In genomic region chr4:87788691-87789090, GRCm38 (mm10) we compare ENCODE assay signal across 8 mouse cellular contexts.
A peak's percentile ranks its signal among the peaks of the same experiment; 100 is the strongest.
DNase-seq lines count a peak whose midpoint lies in the region; ATAC-seq and TF ChIP-seq lines count a peak whose summit lies in the region.

No protein-coding gene starts in this region.

- peak; percentile 38; the same call in 1 of the 2 replicates for ATAC-seq in forebrain, embryonic 14.5 days
- no peak for ATAC-seq in forebrain, embryonic 12.5 days (ENCODE audit: low FRiP score)
- ATAC-seq in cerebellum, adult (ENCODE audit: insufficient number of reproducible peaks, low FRiP score, low TSS enrichment) = 0 out of 2 replicates have a peak, but pooled peaks have one; percentile 22
- no peak for ATAC-seq in heart, postnatal 0 days (ENCODE audit: insufficient read depth, low read depth)
- no peak; the same call in 1 of the 2 replicates for ATAC-seq in liver, embryonic 13.5 days (ENCODE audit: low read depth)

- H3K27me3 ChIP-seq in forebrain, embryonic 14.5 days (replicated peaks; ENCODE audit: control insufficient read depth, insufficient read depth, low read length) = no peaks in the 10 kb centered on the region
- no peaks in the 10 kb centered on the region for H3K27me3 ChIP-seq in forebrain, embryonic 12.5 days
- H3K27me3 ChIP-seq in heart, postnatal 0 days (ENCODE audit: control insufficient read depth, insufficient read depth, low read length) = no peaks in the 10 kb centered on the region
- H3K27me3 ChIP-seq in liver, embryonic 13.5 days = no peaks in the 10 kb centered on the region
- H3K27me3 ChIP-seq in spleen, adult 2 months (ENCODE audit: control insufficient read depth, insufficient read depth, low read length) = no peaks in the 10 kb centered on the region

- 70% methylated on average over 8 of the region's 8 CpGs for WGBS in forebrain, embryonic 14.5 days
- WGBS in forebrain, embryonic 12.5 days = 66% methylated on average over 8 of the region's 8 CpGs
- 71% methylated on average over 8 of the region's 8 CpGs for WGBS in heart, postnatal 0 days
- 62% methylated on average over 8 of the region's 8 CpGs for WGBS in liver, embryonic 13.5 days (ENCODE audit: insufficient replicate concordance)
- 70% methylated on average over 8 of the region's 8 CpGs for WGBS in spleen, adult 2 months

- H3K4me1 ChIP-seq in forebrain, embryonic 14.5 days (ENCODE audit: control insufficient read depth, insufficient read depth, low read length) = peaks cover 10% of the 10 kb centered on the region
- peaks cover 22% of the 10 kb centered on the region for H3K4me1 ChIP-seq in forebrain, embryonic 12.5 days
- 0 out of 2 replicates have a peak, but pooled peaks cover under 1% of the 10 kb centered on the region for H3K4me1 ChIP-seq in heart, postnatal 0 days (ENCODE audit: control insufficient read depth, insufficient read depth)
- H3K4me1 ChIP-seq in liver, embryonic 13.5 days (replicated peaks) = no peaks in the 10 kb centered on the region
- no peaks in the 10 kb centered on the region for H3K4me1 ChIP-seq in spleen, adult 2 months (ENCODE audit: control insufficient read depth, insufficient read depth, insufficient read length)

- TF ChIP-seq EP300 in heart, postnatal 0 days (IDR thresholded peaks at IDR 0.05; ENCODE audit: low read depth) = no peak

- no peak for TF ChIP-seq POLR2A in spleen, adult 2 months (IDR thresholded peaks at IDR 0.05; ENCODE audit: low read depth, low read length)

- H3K4me2 ChIP-seq in forebrain, embryonic 14.5 days (ENCODE audit: low read length) = no peak overlapping the region
- H3K4me2 ChIP-seq in forebrain, embryonic 12.5 days = no peak overlapping the region
- H3K4me2 ChIP-seq in heart, postnatal 0 days (ENCODE audit: low read depth, low read length) = no peak overlapping the region
- no peak overlapping the region for H3K4me2 ChIP-seq in liver, embryonic 13.5 days

- no peaks in the 10 kb centered on the region for H3K9me3 ChIP-seq in forebrain, embryonic 14.5 days (replicated peaks; ENCODE audit: control insufficient read depth, low read length)
- H3K9me3 ChIP-seq in forebrain, embryonic 12.5 days = no peaks in the 10 kb centered on the region
- no peaks in the 10 kb centered on the region for H3K9me3 ChIP-seq in heart, postnatal 0 days (replicated peaks; ENCODE audit: control insufficient read depth, low read length)
- H3K9me3 ChIP-seq in liver, embryonic 13.5 days (replicated peaks) = no peaks in the 10 kb centered on the region

- no peak overlapping the region for H3K9ac ChIP-seq in forebrain, embryonic 14.5 days (ENCODE audit: low read length)
- no peak overlapping the region for H3K9ac ChIP-seq in forebrain, embryonic 12.5 days
- no peak overlapping the region for H3K9ac ChIP-seq in heart, postnatal 0 days (replicated peaks; ENCODE audit: low read depth, low read length)
- no peak overlapping the region for H3K9ac ChIP-seq in liver, embryonic 13.5 days

- H3K36me3 ChIP-seq in forebrain, embryonic 14.5 days (ENCODE audit: control insufficient read depth, insufficient read depth, low read length) = peaks cover 32% of the 10 kb centered on the region
- H3K36me3 ChIP-seq in forebrain, embryonic 12.5 days (replicated peaks) = peaks cover 21% of the 10 kb centered on the region
- H3K36me3 ChIP-seq in heart, postnatal 0 days (replicated peaks; ENCODE audit: control insufficient read depth, insufficient read depth, low read length) = peaks cover 9% of the 10 kb centered on the region
- peaks cover 86% of the 10 kb centered on the region for H3K36me3 ChIP-seq in liver, embryonic 13.5 days
- peaks cover 3% of the 10 kb centered on the region; the same call in 1 of the 2 replicates for H3K36me3 ChIP-seq in spleen, adult 2 months (ENCODE audit: control insufficient read depth, insufficient read depth, low read length)

- TF ChIP-seq CTCF in heart, postnatal 0 days (IDR thresholded peaks at IDR 0.05; ENCODE audit: low read depth) = peak; percentile 56
- TF ChIP-seq CTCF in spleen, adult 2 months (IDR thresholded peaks at IDR 0.05; ENCODE audit: extremely low read depth, insufficient read depth, insufficient read length, insufficient replicate concordance) = peak; percentile 15; the same call in 1 of the 2 replicates

- H3K27ac ChIP-seq in forebrain, embryonic 14.5 days (ENCODE audit: low read depth, low read length) = no peak overlapping the region
- H3K27ac ChIP-seq in forebrain, embryonic 12.5 days = no peak overlapping the region
- no peak overlapping the region for H3K27ac ChIP-seq in heart, postnatal 0 days (ENCODE audit: low read depth)
- H3K27ac ChIP-seq in liver, embryonic 13.5 days = no peak overlapping the region
- no peak overlapping the region for H3K27ac ChIP-seq in spleen, adult 2 months (ENCODE audit: insufficient read depth, low read length)

- H3K4me3 ChIP-seq in forebrain, embryonic 14.5 days (ENCODE audit: low read depth, low read length) = no peak overlapping the region
- H3K4me3 ChIP-seq in forebrain, embryonic 12.5 days (replicated peaks) = no peak overlapping the region
- H3K4me3 ChIP-seq in heart, postnatal 0 days (ENCODE audit: low read depth, low read length) = no peak overlapping the region
- no peak overlapping the region for H3K4me3 ChIP-seq in liver, embryonic 13.5 days (replicated peaks)
- H3K4me3 ChIP-seq in spleen, adult 2 months (ENCODE audit: extremely low read depth, insufficient read depth, insufficient read length) = no peak overlapping the region

- peak; percentile 70 for DNase-seq in forebrain, embryonic 14.5 days (ENCODE audit: low spot score)
- peak; percentile 19 for DNase-seq in ovary, postnatal 36 days (ENCODE audit: low spot score)
- DNase-seq in ovary, adult 18-20 months (ENCODE audit: low spot score) = no peak
- DNase-seq in heart, postnatal 0 days (ENCODE audit: low spot score) = peak; percentile 40
- DNase-seq in liver, embryonic 13.5 days = peak; percentile 37
- DNase-seq in spleen, adult 2 months (ENCODE audit: low read depth in 1 of 2, low spot score in 2 of 2) = peak; percentile 5 to 47

Comparison
In these comparisons a context has a peak if more than half of its experiments do, and no peak if none do; other contexts are left out.
1. ATAC-seq: peak in forebrain, embryonic 14.5 days (single experiment) and cerebellum, adult (single experiment); none in forebrain, embryonic 12.5 days (single experiment), heart, postnatal 0 days (single experiment) and liver, embryonic 13.5 days (single experiment).